Mouse (Mus musculus) kidney, postnatal 0 days (tissue): ENCODE measurements at regions not wholly inside any gene's neighbourhood (a gene's known extent, or its start where the extent isn't known, plus 50 kb on each side); places are given as distances from the start of the nearest gene placed in this dataset.
A peak's percentile ranks its signal among the peaks of the same experiment; 100 is the strongest.

Source experiments
- ATAC-seq: fragments of 200-750 bp; cut with Nextera tagmentation; replicated peaks from 2 replicates; pipeline ENCODE4 v1.8.0; 2017; ENCODE audit warnings: low read depth, moderate number of reproducible peaks, moderate TSS enrichment, moderate library complexity; ENCODE audit not compliant: low FRiP score
- DNase-seq: peaks from one replicate; pipeline ENCODE4 v3.0.0-alpha.2; 2016; ENCODE audit warnings: low spot score
- H3K27ac ChIP-seq: fragments of 300-500 bp; sonication (generic); 2 replicates; pipeline ENCODE4 v1.5.1; 2014; ENCODE audit warnings: mild to moderate bottlenecking
- H3K27me3 ChIP-seq: fragments of 300-500 bp; sonication (generic); 2 replicates; pipeline ENCODE4 v1.6.1; 2014; ENCODE audit warnings: low read length, mixed read lengths; ENCODE audit not compliant: insufficient read depth
- H3K36me3 ChIP-seq: fragments of 300-500 bp; sonication (generic); 2 replicates; pipeline ENCODE4 v1.6.1; 2014; ENCODE audit warnings: low read length, mixed read lengths; ENCODE audit not compliant: insufficient read depth
- H3K4me1 ChIP-seq: fragments of 300-500 bp; sonication (generic); replicated peaks from 2 replicates; pipeline ENCODE4 v1.6.1; 2014; ENCODE audit warnings: antibody characterized with exemption, low read length, mixed read lengths; ENCODE audit not compliant: insufficient read depth
- H3K4me2 ChIP-seq: fragments of 300-500 bp; sonication (generic); 2 replicates; pipeline ENCODE4 v1.6.1; 2014; ENCODE audit warnings: mild to moderate bottlenecking, low read length, moderate library complexity, mixed read lengths
- H3K4me3 ChIP-seq: fragments of 300-500 bp; sonication (generic); replicated peaks from 2 replicates; pipeline ENCODE4 v1.5.1; 2014; ENCODE audit warnings: low read depth, low read length
- H3K9ac ChIP-seq: fragments of 300-500 bp; sonication (generic); 2 replicates; pipeline ENCODE4 v1.6.1; 2014; ENCODE audit warnings: low read depth, low read length
- H3K9me3 ChIP-seq: fragments of 300-500 bp; sonication (generic); replicated peaks from 2 replicates; pipeline ENCODE4 v1.6.1; 2016; ENCODE audit warnings: low read length, inconsistent platforms, mixed read lengths
- CTCF ChIP-seq: IDR thresholded peaks from 2 replicates; pipeline ENCODE4 v1.5.1; 2016; ENCODE audit warnings: antibody characterized with exemption, low read depth, mild to moderate bottlenecking, moderate library complexity
- WGBS: fragments of 180-500 bp; shearing (Covaris S2); extraction: QIAGEN DNeasy Blood & Tissue Kit; methylation state at CpG from one replicate; pipeline ENCODE4 v1.1.7; 2014; 5-methylcytosine and 5-hydroxymethylcytosine counted together

- no peak for ATAC-seq
- Histone ChIP-seq H3K36me3 (no peaks in the 10 kb centered on the region), H3K4me1 (no peaks in the 10 kb centered on the region), H3K9ac (no peak overlapping the region), H3K27ac (no peak overlapping the region), H3K27me3 (no peaks in the 10 kb centered on the region), H3K4me3 (no peak overlapping the region), H3K9me3 (no peaks in the 10 kb centered on the region), H3K4me2 (no peak overlapping the region)
- no peak for TF ChIP-seq CTCF
- DNase-seq = peak; percentile 1
- 71% methylated on average over 1 of the region's 1 CpGs for WGBS
Observed at GRCm38 (mm10) chr3:45198994-45199589, 179.1 kb upstream of the Pcdh10 start.

GRCm38 (mm10) chr3:45204392-45205043 lies 173.7 kb upstream of the Pcdh10 start:
- DNase-seq (peak; percentile 11), ATAC-seq (no peak)
- Histone ChIP-seq H3K36me3 (no peaks in the 10 kb centered on the region), H3K4me1 (no peaks in the 10 kb centered on the region), H3K4me2 (no peak overlapping the region), H3K27ac (no peak overlapping the region), H3K9me3 (no peaks in the 10 kb centered on the region), H3K4me3 (no peak overlapping the region), H3K27me3 (no peaks in the 10 kb centered on the region), H3K9ac (no peak overlapping the region)
- 46% methylated on average over 2 of the region's 2 CpGs for WGBS
- no peak for TF ChIP-seq CTCF

- no peak for ATAC-seq
- WGBS = 31% methylated on average over 5 of the region's 5 CpGs
- no peak for TF ChIP-seq CTCF
Observed at GRCm38 (mm10) chr3:45231641-45232433, 146.4 kb upstream of the Pcdh10 start.

GRCm38 (mm10) chr3:45238457-45238856 lies 139.7 kb upstream of the Pcdh10 start:
- Histone ChIP-seq H3K36me3 (no peaks in the 10 kb centered on the region), H3K4me1 (no peaks in the 10 kb centered on the region), H3K27me3 (no peaks in the 10 kb centered on the region), H3K4me2 (no peak overlapping the region), H3K27ac (no peak overlapping the region), H3K9ac (no peak overlapping the region), H3K4me3 (no peak overlapping the region), H3K9me3 (no peaks in the 10 kb centered on the region)
- peak; percentile 24 for DNase-seq
- TF ChIP-seq CTCF = no peak
- no peak for ATAC-seq
- 41% methylated on average over 2 of the region's 2 CpGs for WGBS

More at GRCm38 (mm10) chr3:45231641-45232433, 146.4 kb upstream of the Pcdh10 start:
- no peak overlapping the region for H3K9ac ChIP-seq
- H3K4me2 ChIP-seq = no peak overlapping the region
- H3K27me3 ChIP-seq = no peaks in the 10 kb centered on the region
- DNase-seq = no peak
- H3K9me3 ChIP-seq = no peaks in the 10 kb centered on the region
- H3K4me3 ChIP-seq = no peak overlapping the region
- no peak overlapping the region for H3K27ac ChIP-seq
- no peaks in the 10 kb centered on the region for H3K36me3 ChIP-seq
- H3K4me1 ChIP-seq = no peaks in the 10 kb centered on the region

GRCm38 (mm10) chr3:45245456-45245855 lies 132.7 kb upstream of the Pcdh10 start:
- Histone ChIP-seq H3K4me1 (no peaks in the 10 kb centered on the region), H3K4me2 (no peak overlapping the region), H3K9ac (no peak overlapping the region), H3K4me3 (no peak overlapping the region), H3K27me3 (no peaks in the 10 kb centered on the region), H3K9me3 (no peaks in the 10 kb centered on the region), H3K36me3 (no peaks in the 10 kb centered on the region), H3K27ac (no peak overlapping the region)
- 82% methylated on average over 1 of the region's 1 CpGs for WGBS
- ATAC-seq (no peak), DNase-seq (no peak)
- no peak for TF ChIP-seq CTCF

GRCm38 (mm10) chr3:45246601-45247000 lies 131.6 kb upstream of the Pcdh10 start:
- Histone ChIP-seq H3K4me2 (no peak overlapping the region), H3K27me3 (no peaks in the 10 kb centered on the region), H3K36me3 (no peaks in the 10 kb centered on the region), H3K9me3 (no peaks in the 10 kb centered on the region), H3K9ac (no peak overlapping the region), H3K4me1 (no peaks in the 10 kb centered on the region), H3K4me3 (no peak overlapping the region), H3K27ac (no peak overlapping the region)
- DNase-seq (no peak), ATAC-seq (no peak)
- TF ChIP-seq CTCF = no peak
- WGBS = 74% methylated on average over 1 of the region's 1 CpGs
